Mouse (Mus musculus) megakaryocyte, embryonic 14.5 days (primary cell): ENCODE measurements at regions not wholly inside any gene's neighbourhood (a gene's known extent, or its start where the extent isn't known, plus 50 kb on each side); places are given as distances from the start of the nearest gene placed in this dataset.

ENCODE experiments used
- FLI1 ChIP-seq: IDR thresholded peaks from 2 replicates; pipeline ENCODE4 v1.6.1; 2012; ENCODE audit warnings: low read length, inconsistent platforms, mixed read lengths
- GATA1 ChIP-seq: IDR thresholded peaks from 3 replicates; pipeline ENCODE4 v1.6.1; 2012; ENCODE audit warnings: mixed read lengths, low read length, inconsistent platforms, borderline replicate concordance

DNA sequence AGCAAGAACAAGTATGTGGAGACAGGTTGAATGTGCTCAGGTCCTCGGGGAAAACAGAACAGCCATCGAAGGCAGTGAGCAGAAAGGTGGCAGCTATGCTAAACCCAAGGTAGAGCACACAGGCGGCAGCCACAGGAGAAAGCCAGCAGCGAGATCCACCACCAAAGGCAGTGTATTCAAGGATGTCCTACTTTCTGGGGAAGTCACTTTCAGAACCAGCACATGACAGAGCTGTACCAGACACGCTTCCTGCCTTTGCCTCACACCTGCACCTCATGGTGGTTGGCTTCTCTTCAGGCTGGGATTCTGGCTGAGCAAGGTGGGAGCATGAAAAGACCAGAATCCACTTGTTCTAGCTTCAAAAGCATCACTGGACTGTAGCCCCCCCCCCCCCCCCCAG lies 168.0 kb downstream of the Cdh26 start:
- no peak for TF ChIP-seq GATA1
- TF ChIP-seq FLI1 = no peak
